Mouse (Mus musculus): ENCODE measurements around the gene Elof1.

DNA sequence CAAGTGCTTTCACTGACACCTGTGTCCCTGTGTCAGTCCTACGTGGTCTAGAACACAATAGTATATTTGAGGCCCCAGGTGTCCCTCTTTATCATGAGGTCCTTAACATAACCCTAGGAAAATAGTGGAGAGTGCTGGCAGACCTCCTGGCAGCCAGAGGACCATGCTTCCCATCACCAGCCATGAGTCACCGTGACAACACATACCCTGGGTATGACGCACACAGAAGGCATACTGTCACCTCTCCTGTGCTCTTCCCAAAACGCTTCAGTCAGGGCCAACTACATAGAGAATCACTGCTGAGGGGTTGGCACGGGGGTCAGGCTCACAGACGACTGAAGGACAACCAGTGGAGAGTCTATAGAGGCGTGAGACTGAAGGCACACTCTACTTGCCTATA, 27.0 kb downstream of the Elof1 start:
- TF ChIP-seq CTCF (IDR thresholded peaks at IDR 0.05; ENCODE audit: control insufficient read depth, insufficient read depth, low read length) (no peak), POLR2A (IDR thresholded peaks at IDR 0.05; ENCODE audit: borderline replicate concordance, control insufficient read depth, low read depth, low read length) (no peak)

All from bone marrow, adult 2 months (tissue).